Mouse (Mus musculus) intestine, embryonic 16.5 days (tissue): ENCODE results near the gene Sipa1l1. TPM values are rescaled to one million over a fixed set of nuclear protein-coding genes. Genes with fewer than 3 reads are reported as not detected.

Experiments
- ATAC-seq: fragments of 200-750 bp; cut with Nextera tagmentation; 2 replicates; pipeline ENCODE4 v1.8.0; 2017; ENCODE audit warnings: moderate TSS enrichment, moderate library complexity
- H3K27ac ChIP-seq: fragments of 300-500 bp; sonication (generic); 2 replicates; pipeline ENCODE4 v1.5.1; 2014; ENCODE audit warnings: mild to moderate bottlenecking, low read length
- H3K27me3 ChIP-seq: fragments of 300-500 bp; sonication (generic); replicated peaks from 2 replicates; pipeline ENCODE4 v1.6.1; 2014; ENCODE audit warnings: low read length, control low read depth, mixed read lengths; ENCODE audit not compliant: control insufficient read depth, insufficient read depth
- H3K36me3 ChIP-seq: fragments of 300-500 bp; sonication (generic); 2 replicates; pipeline ENCODE4 v1.6.1; 2014; ENCODE audit warnings: low read length, control low read depth; ENCODE audit not compliant: control insufficient read depth, insufficient read depth
- H3K4me1 ChIP-seq: fragments of 300-500 bp; sonication (generic); 2 replicates; pipeline ENCODE4 v1.6.1; 2014; ENCODE audit warnings: low read length, control low read depth, mixed read lengths; ENCODE audit not compliant: control insufficient read depth, insufficient read depth
- H3K4me2 ChIP-seq: fragments of 300-500 bp; sonication (generic); 2 replicates; pipeline ENCODE4 v1.6.1; 2014; ENCODE audit warnings: low read depth, low read length, control low read depth
- H3K4me3 ChIP-seq: fragments of 300-500 bp; sonication (generic); 2 replicates; pipeline ENCODE4 v1.5.1; 2014; ENCODE audit warnings: mild to moderate bottlenecking, low read length
- H3K9ac ChIP-seq: fragments of 300-500 bp; sonication (generic); 2 replicates; pipeline ENCODE4 v1.6.1; 2014; ENCODE audit warnings: low read depth, low read length
- H3K9me3 ChIP-seq: fragments of 300-500 bp; sonication (generic); 2 replicates; pipeline ENCODE4 v1.6.1; 2016; ENCODE audit warnings: low read length, control low read depth; ENCODE audit not compliant: control insufficient read depth
- WGBS: fragments of 180-500 bp; shearing (Covaris S2); extraction: QIAGEN DNeasy Blood & Tissue Kit; methylation state at CpG from one replicate; pipeline ENCODE4 v1.1.7; 2014; 5-methylcytosine and 5-hydroxymethylcytosine counted together
- polyA plus RNA-seq: library from polyadenylated mRNA; unstranded; fragments of >200 nt; fragmentation: Nextera tagmentation; extraction: Ambion mirVana; gene quantifications from 2 replicates; pipeline ENCODE4 v1.2.1, GENCODE M21; 2015

The Sipa1l1 gene
- polyA plus RNA-seq, 1 experiment from 2014 or later, result 21.2 TPM

DNA sequence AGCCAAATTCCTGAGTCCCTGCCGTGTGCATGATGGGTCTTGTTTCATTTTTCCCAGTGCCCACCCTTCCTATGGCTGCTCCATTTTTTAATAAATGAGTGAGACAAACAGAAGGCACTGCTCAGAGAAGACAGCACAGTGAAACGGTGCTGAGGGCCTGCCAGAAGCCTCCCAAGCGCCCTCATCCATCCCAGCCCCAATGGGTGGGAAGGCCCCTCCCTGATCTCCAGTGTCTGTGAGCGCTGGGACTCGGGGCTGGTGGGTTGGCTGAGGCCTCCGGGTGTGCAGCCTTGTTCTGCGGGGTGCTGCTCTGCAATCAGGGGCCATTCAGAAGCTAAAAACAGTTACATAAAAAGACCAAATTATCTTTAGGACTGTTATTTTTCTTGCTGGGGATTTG is 231.7 kb downstream of the Sipa1l1 start:
- no peaks in the 10 kb centered on the region for H3K27me3 ChIP-seq
- peak overlapping the region; percentile 10; the same call in 1 of the 2 replicates for H3K27ac ChIP-seq
- 57% methylated on average over 7 of the region's 7 CpGs for WGBS
- no peaks in the 10 kb centered on the region for H3K9me3 ChIP-seq
- no peaks in the 10 kb centered on the region; the same call in 1 of the 2 replicates for H3K36me3 ChIP-seq
- no peak overlapping the region for H3K4me3 ChIP-seq
- ATAC-seq, result peak; percentile 31; the same call in 1 of the 2 replicates
- no peak overlapping the region for H3K4me2 ChIP-seq
- H3K4me1 ChIP-seq, result peaks cover 15% of the 10 kb centered on the region
- H3K9ac ChIP-seq, result no peak overlapping the region

DNA sequence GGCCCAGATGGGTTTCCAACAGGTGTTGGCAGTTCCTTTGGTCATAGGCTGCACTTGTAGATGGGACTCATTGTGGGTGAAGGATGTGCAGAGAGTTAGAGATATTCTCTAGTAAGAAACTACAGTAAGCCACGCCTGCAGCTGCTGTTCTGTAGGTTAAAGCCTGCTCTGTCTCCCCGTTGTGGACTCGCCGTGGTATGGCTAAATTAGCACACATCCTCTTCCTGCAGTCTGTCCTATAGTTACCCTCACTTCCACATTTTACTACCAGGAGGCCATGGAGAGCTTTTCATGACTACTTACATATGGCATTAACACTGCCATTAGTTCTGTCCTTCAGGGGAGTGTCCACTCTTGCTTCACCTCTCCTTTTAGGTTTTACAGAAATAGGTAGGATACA is 232.3 kb downstream of the Sipa1l1 start:
- H3K27ac ChIP-seq, result 0 out of 2 replicates have a peak overlapping the region, but pooled peaks have one; percentile 12

DNA sequence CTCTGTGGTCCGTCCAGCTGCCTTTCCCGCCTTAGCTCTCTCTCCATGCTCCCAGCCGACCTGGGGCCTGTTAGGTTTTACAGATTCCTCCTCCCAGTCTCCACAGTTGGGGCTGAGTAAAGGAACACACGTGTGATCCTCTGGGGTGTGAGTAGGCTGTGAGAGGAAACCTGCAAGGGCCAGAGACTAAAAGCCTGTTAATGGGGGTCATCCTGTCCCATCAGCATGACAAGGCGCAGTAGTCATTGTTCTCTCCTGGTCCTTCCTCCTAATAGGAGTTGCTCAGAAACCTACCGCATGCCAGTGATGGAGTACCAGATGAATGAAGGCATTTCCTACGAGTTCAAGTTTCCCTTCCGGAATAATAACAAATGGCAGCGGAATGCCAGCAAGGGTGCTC is 233.5 kb downstream of the Sipa1l1 start:
- no peak overlapping the region for H3K27ac ChIP-seq
- H3K4me2 ChIP-seq, result no peak overlapping the region
- H3K4me1 ChIP-seq, result peaks cover 10% of the 10 kb centered on the region
- no peaks in the 10 kb centered on the region for H3K9me3 ChIP-seq
- H3K36me3 ChIP-seq, result no peaks in the 10 kb centered on the region; the same call in 1 of the 2 replicates
- no peak for ATAC-seq
- no peak overlapping the region for H3K4me3 ChIP-seq
- 76% methylated on average over 9 of the region's 9 CpGs for WGBS
- H3K9ac ChIP-seq, result no peak overlapping the region
- no peaks in the 10 kb centered on the region for H3K27me3 ChIP-seq

More for the DNA sequence above, 232.3 kb downstream of the Sipa1l1 start:
- no peak overlapping the region for H3K4me3 ChIP-seq
- no peaks in the 10 kb centered on the region; the same call in 1 of the 2 replicates for H3K36me3 ChIP-seq
- H3K9ac ChIP-seq, result no peak overlapping the region
- no peaks in the 10 kb centered on the region for H3K9me3 ChIP-seq
- no peak for ATAC-seq
- H3K4me2 ChIP-seq, result no peak overlapping the region
- no peaks in the 10 kb centered on the region for H3K27me3 ChIP-seq
- 65% methylated on average over 4 of the region's 4 CpGs for WGBS
- peaks cover 15% of the 10 kb centered on the region for H3K4me1 ChIP-seq

DNA sequence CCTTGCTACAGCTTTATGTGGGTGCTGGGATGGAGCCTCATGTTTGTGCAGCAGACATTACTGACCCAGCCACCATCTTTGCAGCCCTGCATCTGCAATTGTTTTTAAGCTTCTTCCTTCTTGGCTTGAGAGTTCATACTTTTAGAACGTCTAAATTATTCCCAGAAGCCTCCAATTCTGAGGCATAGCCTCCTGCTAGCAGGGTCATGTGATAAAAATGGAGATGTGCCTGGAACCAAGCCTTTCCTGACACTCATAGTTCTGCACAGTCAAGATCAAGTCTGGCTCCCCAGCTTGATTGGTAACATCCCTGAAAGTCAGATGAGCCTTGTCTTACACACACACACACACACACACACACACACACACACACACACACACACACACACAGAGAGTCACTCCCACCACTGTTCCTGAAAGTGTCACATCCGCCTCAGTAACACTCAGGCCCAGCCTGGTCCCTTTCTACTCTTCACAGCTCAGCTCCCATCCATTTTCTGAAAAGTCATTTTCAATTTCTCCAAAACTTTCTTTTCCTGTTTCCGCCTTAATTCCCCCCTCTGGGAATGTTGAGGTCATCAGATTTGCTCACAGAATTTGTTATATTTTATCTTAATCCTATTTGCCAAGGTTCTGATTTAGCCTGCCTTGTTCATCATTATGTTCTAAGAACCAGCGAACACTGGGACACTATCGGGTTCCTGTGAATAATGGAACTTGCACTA is 238.6 kb downstream of the Sipa1l1 start:
- WGBS, result 70% methylated on average over 5 of the region's 5 CpGs
- Histone ChIP-seq H3K4me2 (no peak overlapping the region), H3K27me3 (no peaks in the 10 kb centered on the region), H3K9ac (no peak overlapping the region), H3K36me3 (peaks cover 3% of the 10 kb centered on the region; the same call in 1 of the 2 replicates), H3K9me3 (no peaks in the 10 kb centered on the region), H3K27ac (0 out of 2 replicates have a peak overlapping the region, but pooled peaks have one; percentile 8), H3K4me1 (0 out of 2 replicates have a peak, but pooled peaks cover 8% of the 10 kb centered on the region), H3K4me3 (no peak overlapping the region)
- ATAC-seq, result no peak

DNA sequence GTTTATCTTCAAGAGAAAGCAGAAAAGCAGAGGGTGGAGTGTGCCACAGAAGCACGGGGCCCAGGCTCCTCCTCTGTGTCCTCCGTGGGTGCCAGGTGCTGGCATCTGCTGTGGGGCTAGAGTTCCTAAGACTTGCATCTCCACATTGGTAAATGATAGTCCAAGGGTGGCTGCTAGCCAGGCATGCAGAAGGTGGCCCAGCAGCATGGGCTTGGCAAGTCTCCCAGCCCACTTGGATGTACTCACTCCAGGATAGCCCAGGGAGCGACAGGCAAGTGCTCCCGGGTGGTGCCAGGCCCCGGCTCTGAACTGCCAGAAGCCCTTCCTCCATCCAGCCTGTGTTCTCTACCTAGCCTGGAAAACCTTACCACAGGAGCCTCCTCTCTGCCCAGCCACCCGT is 239.4 kb downstream of the Sipa1l1 start:
- Histone ChIP-seq H3K9ac (no peak overlapping the region), H3K27me3 (no peaks in the 10 kb centered on the region), H3K4me3 (no peak overlapping the region), H3K4me2 (no peak overlapping the region), H3K27ac (no peak overlapping the region), H3K9me3 (no peaks in the 10 kb centered on the region), H3K4me1 (0 out of 2 replicates have a peak, but pooled peaks cover 8% of the 10 kb centered on the region), H3K36me3 (peaks cover 3% of the 10 kb centered on the region; the same call in 1 of the 2 replicates)
- 67% methylated on average over 6 of the region's 6 CpGs for WGBS
- ATAC-seq, result no peak

DNA sequence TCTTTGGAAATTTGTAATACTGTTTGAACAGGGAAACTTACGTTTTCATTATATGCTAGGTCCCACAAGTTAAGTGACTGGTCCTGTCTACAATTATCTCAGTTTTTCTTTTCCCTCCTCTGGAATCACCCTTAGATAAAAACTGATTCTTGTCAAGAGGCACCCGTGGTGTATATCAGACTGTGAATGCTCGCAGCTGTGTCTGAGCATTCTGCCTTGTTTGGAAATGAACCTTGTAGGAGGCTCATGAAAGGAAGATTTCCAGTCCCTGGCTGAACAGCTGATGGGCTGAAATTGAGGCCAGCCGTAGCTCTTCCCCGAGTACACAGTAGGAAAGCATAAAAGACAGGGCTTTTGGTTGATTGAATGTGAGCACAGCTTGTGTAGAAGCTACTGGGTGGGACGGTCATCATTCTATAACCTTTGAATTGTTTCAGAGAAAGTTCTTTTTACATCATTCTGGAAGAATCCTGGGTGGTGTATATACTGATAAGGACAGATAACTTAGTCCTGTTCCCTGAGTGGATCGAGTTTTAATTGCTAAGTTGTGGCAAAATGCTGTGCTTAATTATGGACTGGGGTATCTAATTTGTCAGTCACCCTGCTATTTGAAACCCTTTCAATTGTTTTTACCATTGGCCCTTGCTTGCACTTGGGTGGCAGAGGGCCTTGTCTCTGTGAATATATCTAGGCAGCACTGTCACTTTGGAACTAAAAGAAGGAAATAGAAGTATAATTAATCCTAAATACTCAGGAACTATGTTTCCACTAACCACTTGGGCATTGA is 240.8 kb downstream of the Sipa1l1 start:
- ATAC-seq, result no peak
- H3K4me3 ChIP-seq, result no peak overlapping the region
- 0 out of 2 replicates have a peak overlapping the region, but pooled peaks have one; percentile 5 for H3K27ac ChIP-seq
- H3K36me3 ChIP-seq, result peaks cover 3% of the 10 kb centered on the region; the same call in 1 of the 2 replicates
- H3K4me2 ChIP-seq, result no peak overlapping the region
- WGBS, result 47% methylated on average over 7 of the region's 7 CpGs
- H3K9ac ChIP-seq, result no peak overlapping the region
- H3K27me3 ChIP-seq, result no peaks in the 10 kb centered on the region
- H3K9me3 ChIP-seq, result no peaks in the 10 kb centered on the region
- H3K4me1 ChIP-seq, result 0 out of 2 replicates have a peak, but pooled peaks cover 8% of the 10 kb centered on the region

DNA sequence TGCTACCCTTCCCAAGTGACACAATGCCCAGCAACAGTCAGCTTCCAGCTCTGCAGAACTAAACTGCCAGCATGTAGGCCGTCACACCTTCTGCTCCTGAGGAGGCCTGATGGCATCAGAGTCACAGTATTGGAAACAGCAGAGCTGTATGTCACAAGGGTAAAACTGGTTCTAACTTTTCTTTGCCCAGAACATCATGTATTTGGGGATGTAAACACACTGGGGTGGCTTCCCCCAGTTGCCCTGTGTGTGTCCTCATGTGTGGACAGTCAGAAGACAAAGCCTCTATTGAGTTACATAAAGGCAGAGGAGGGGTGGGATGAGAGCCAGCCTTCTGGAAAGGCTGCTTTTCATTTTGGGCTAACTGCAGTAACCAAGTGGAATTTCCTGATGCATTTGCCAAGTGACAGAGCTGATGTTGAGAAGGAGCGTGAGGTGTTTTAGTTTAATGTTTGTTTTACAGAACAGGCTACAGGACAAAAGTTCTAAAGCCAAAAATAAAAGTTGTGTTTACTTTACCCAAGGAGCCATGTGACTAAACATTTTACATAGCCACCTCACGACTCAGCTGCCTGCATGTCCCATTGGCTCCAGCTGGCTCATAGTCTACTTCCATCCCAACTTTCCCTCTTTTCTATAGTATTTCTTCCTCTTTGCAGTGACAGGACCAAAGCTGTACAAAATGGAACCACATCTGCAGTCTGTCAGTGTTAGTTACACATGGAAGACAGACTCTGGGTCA is 243.3 kb downstream of the Sipa1l1 start:
- Histone ChIP-seq H3K4me1 (0 out of 2 replicates have a peak, but pooled peaks cover 8% of the 10 kb centered on the region), H3K9ac (no peak overlapping the region), H3K27me3 (no peaks in the 10 kb centered on the region), H3K4me2 (no peak overlapping the region), H3K36me3 (peaks cover 8% of the 10 kb centered on the region), H3K9me3 (no peaks in the 10 kb centered on the region), H3K27ac (peak overlapping the region; percentile 21), H3K4me3 (no peak overlapping the region)
- WGBS, result 45% methylated on average over 3 of the region's 3 CpGs
- peak; percentile 60; the same call in 1 of the 2 replicates for ATAC-seq

DNA sequence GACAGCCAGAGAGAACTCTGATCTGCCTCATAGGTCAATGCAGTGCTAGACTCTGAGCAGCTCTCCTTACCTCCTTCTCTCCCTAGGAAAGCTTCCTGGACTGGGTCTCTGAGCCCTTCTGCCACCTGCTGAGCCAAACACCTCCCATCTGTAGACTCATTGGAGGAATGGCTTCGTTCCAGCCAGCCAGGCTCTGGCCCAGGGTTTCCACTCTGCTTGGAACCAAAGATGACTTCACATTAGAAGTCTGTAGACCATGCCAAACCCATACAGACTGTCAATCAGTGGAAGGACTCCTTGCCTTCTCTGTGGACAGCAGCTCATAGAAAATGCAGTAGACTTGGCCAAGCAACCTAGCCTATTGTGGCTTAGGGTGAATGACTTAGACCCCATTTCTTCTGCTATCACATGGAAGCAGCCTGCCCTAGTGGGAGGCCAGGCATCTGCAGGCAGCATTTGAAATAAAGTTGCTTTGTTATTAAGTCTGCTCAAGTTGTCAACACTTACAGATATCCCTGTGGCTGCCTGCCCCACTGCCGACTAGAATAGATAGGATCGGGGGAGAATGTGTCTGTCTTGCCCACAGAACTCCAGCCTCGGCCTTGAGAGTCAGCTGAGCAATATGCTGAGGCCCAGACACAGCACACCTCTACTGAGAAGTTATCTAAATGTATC is 246.7 kb downstream of the Sipa1l1 start:
- 86% methylated on average over 4 of the region's 4 CpGs for WGBS
- Histone ChIP-seq H3K27me3 (no peaks in the 10 kb centered on the region), H3K4me2 (no peak overlapping the region), H3K36me3 (peaks cover 8% of the 10 kb centered on the region), H3K4me1 (0 out of 2 replicates have a peak, but pooled peaks cover 5% of the 10 kb centered on the region), H3K9me3 (no peaks in the 10 kb centered on the region), H3K4me3 (no peak overlapping the region), H3K9ac (no peak overlapping the region), H3K27ac (no peak overlapping the region)
- no peak for ATAC-seq
